Mouse (Mus musculus) stomach, embryonic 14.5 days (tissue): ENCODE measurements at regions not wholly inside any gene's neighbourhood (a gene's known extent, or its start where the extent isn't known, plus 50 kb on each side); places are given as distances from the start of the nearest gene placed in this dataset.

Experiments used
- ATAC-seq: fragments of 200-750 bp; cut with Nextera tagmentation; 2 replicates; pipeline ENCODE4 v1.8.0; 2017; ENCODE audit warnings: low read depth, moderate TSS enrichment; ENCODE audit not compliant: insufficient number of reproducible peaks, insufficient read depth, low FRiP score
- H3K27ac ChIP-seq: fragments of 300-500 bp; sonication (generic); 2 replicates; pipeline ENCODE4 v1.5.1; 2014; ENCODE audit warnings: mild to moderate bottlenecking, low read length, moderate library complexity, mixed read lengths
- H3K27me3 ChIP-seq: fragments of 300-500 bp; sonication (generic); 2 replicates; pipeline ENCODE4 v1.6.1; 2014; ENCODE audit warnings: low read length, control low read depth, mixed read lengths; ENCODE audit not compliant: control insufficient read depth, insufficient read depth
- H3K36me3 ChIP-seq: fragments of 300-500 bp; sonication (generic); 2 replicates; pipeline ENCODE4 v1.6.1; 2014; ENCODE audit warnings: mild to moderate bottlenecking, control low read depth, low read length, moderate library complexity, mixed read lengths; ENCODE audit not compliant: control insufficient read depth, insufficient read depth
- H3K4me1 ChIP-seq: fragments of 300-500 bp; sonication (generic); 2 replicates; pipeline ENCODE4 v1.6.1; 2014; ENCODE audit warnings: low read length, control low read depth, mixed read lengths; ENCODE audit not compliant: control insufficient read depth, insufficient read depth
- H3K4me2 ChIP-seq: fragments of 300-500 bp; sonication (generic); replicated peaks from 2 replicates; pipeline ENCODE4 v1.6.1; 2014; ENCODE audit warnings: low read depth, low read length, control low read depth
- H3K4me3 ChIP-seq: fragments of 300-500 bp; sonication (generic); 2 replicates; pipeline ENCODE4 v1.5.1; 2014; ENCODE audit warnings: low read depth, low read length, control low read depth
- H3K9ac ChIP-seq: fragments of 300-500 bp; sonication (generic); replicated peaks from 2 replicates; pipeline ENCODE4 v1.6.1; 2014; ENCODE audit warnings: low read depth, mild to moderate bottlenecking, control low read depth, low read length, moderate library complexity, mixed read lengths
- H3K9me3 ChIP-seq: fragments of 300-500 bp; sonication (generic); 2 replicates; pipeline ENCODE4 v1.6.1; 2016; ENCODE audit warnings: low read depth, low read length, control low read depth; ENCODE audit not compliant: control insufficient read depth
- WGBS: fragments of 180-500 bp; shearing (Covaris S2); extraction: QIAGEN DNeasy Blood & Tissue Kit; methylation state at CpG from one replicate; pipeline ENCODE4 v1.1.7; 2014; 5-methylcytosine and 5-hydroxymethylcytosine counted together

- Histone ChIP-seq H3K36me3 (no peaks in the 10 kb centered on the region), H3K4me1 (no peaks in the 10 kb centered on the region), H3K27me3 (no peaks in the 10 kb centered on the region), H3K4me3 (no peak overlapping the region), H3K9ac (no peak overlapping the region), H3K9me3 (no peaks in the 10 kb centered on the region), H3K27ac (no peak overlapping the region), H3K4me2 (no peak overlapping the region)
- no peak for ATAC-seq
- WGBS, result 75% methylated on average over 7 of the region's 7 CpGs
Observed at GRCm38 (mm10) chr13:31425825-31426500, 130.0 kb upstream of the Foxq1 start.

- Histone ChIP-seq H3K4me1 (no peaks in the 10 kb centered on the region), H3K27me3 (no peaks in the 10 kb centered on the region), H3K4me2 (no peak overlapping the region), H3K27ac (no peak overlapping the region), H3K4me3 (no peak overlapping the region), H3K36me3 (no peaks in the 10 kb centered on the region), H3K9me3 (no peaks in the 10 kb centered on the region), H3K9ac (no peak overlapping the region)
- ATAC-seq, result no peak
- WGBS, result 40% methylated on average over 7 of the region's 7 CpGs
Observed at GRCm38 (mm10) chr13:31436434-31436833, 119.5 kb upstream of the Foxq1 start.

- Histone ChIP-seq H3K4me3 (no peak overlapping the region), H3K4me2 (no peak overlapping the region), H3K9ac (no peak overlapping the region), H3K4me1 (no peaks in the 10 kb centered on the region), H3K27ac (no peak overlapping the region), H3K27me3 (no peaks in the 10 kb centered on the region), H3K36me3 (no peaks in the 10 kb centered on the region), H3K9me3 (no peaks in the 10 kb centered on the region)
- ATAC-seq, result no peak
- 75% methylated on average over 9 of the region's 9 CpGs for WGBS
Observed at GRCm38 (mm10) chr13:31439761-31440627, 115.9 kb upstream of the Foxq1 start.

GRCm38 (mm10) chr13:31458883-31459282 is 97.1 kb upstream of the Foxq1 start:
- Histone ChIP-seq H3K4me1 (no peaks in the 10 kb centered on the region), H3K9ac (no peak overlapping the region), H3K27me3 (no peaks in the 10 kb centered on the region), H3K4me2 (no peak overlapping the region), H3K36me3 (no peaks in the 10 kb centered on the region), H3K9me3 (no peaks in the 10 kb centered on the region), H3K27ac (no peak overlapping the region), H3K4me3 (no peak overlapping the region)
- WGBS, result 52% methylated on average over 2 of the region's 2 CpGs
- ATAC-seq, result no peak

DNA sequence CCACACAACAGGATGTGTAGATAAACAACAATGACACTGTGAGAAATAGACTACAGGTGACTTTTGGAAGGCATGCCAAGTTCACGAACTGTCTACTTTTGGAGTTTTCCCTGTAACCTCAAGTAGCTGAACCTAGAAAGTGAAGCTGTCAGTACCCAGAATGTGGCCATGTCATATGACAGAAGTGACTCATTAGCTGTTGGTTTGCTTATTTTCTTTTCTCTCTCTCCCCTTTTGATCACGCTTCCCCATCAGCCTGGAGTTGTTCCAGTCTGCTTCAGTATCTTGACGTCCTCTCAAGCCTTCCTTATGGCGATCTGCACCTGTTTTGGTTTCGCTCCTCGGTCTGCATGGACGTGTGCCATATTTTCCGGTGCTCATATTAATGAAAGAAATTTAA is 90.8 kb upstream of the Foxq1 start:
- Histone ChIP-seq H3K27ac (no peak overlapping the region), H3K4me2 (no peak overlapping the region), H3K9ac (no peak overlapping the region), H3K36me3 (no peaks in the 10 kb centered on the region), H3K4me1 (no peaks in the 10 kb centered on the region), H3K4me3 (no peak overlapping the region), H3K27me3 (no peaks in the 10 kb centered on the region), H3K9me3 (no peaks in the 10 kb centered on the region)
- WGBS, result 77% methylated on average over 8 of the region's 8 CpGs
- no peak for ATAC-seq

DNA sequence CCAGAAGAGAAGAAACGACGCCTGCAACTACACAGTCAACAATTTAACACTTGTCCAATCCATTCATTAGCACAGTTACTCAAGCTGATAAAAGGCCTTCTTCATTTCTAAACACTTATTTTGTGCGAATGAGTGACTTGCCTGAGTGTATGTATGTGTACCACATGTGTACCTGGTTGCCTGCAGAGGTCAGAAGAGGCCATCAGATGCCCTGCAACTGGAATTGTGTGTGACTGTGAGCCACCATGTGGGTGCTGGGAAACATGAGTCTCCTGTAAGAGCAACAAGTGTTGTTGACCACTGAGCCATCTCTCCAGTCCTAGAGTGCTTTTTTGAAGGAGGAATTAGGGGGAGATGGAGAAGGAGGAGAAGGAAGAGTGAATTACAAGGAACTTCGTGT is 90.2 kb upstream of the Foxq1 start:
- Histone ChIP-seq H3K9ac (no peak overlapping the region), H3K4me3 (no peak overlapping the region), H3K36me3 (no peaks in the 10 kb centered on the region), H3K9me3 (no peaks in the 10 kb centered on the region), H3K27me3 (no peaks in the 10 kb centered on the region), H3K27ac (no peak overlapping the region), H3K4me2 (no peak overlapping the region), H3K4me1 (no peaks in the 10 kb centered on the region)
- WGBS, result 84% methylated on average over 4 of the region's 4 CpGs
- no peak for ATAC-seq

DNA sequence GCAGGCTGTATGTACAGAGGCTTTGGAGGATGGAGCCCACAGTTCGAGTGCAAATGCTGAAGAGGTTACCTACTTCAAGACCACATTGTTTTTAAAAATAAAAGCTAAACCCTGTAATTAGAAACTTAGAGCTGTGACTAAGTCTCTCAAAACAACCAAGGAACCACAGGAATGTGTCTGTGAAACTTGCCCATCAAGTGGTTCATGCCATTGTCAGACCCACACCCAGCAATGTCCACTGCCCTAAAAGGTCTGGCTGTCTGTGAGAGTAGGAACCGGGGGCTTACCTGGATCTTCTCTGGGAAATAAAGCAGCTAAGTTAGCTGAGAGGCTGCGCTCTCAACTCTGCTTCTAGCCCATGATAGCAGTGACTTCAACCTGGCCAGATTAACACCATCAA is 87.8 kb upstream of the Foxq1 start:
- H3K27me3 ChIP-seq, result no peaks in the 10 kb centered on the region
- WGBS, result 78% methylated on average over 3 of the region's 3 CpGs
- no peak overlapping the region for H3K27ac ChIP-seq
- H3K4me1 ChIP-seq, result no peaks in the 10 kb centered on the region
- H3K4me2 ChIP-seq, result no peak overlapping the region
- H3K4me3 ChIP-seq, result no peak overlapping the region
- ATAC-seq, result no peak
- H3K9me3 ChIP-seq, result no peaks in the 10 kb centered on the region
- H3K9ac ChIP-seq, result no peak overlapping the region
- H3K36me3 ChIP-seq, result no peaks in the 10 kb centered on the region

- 84% methylated on average over 2 of the region's 3 CpGs for WGBS
- Histone ChIP-seq H3K27ac (no peak overlapping the region), H3K9me3 (no peaks in the 10 kb centered on the region), H3K36me3 (no peaks in the 10 kb centered on the region), H3K4me1 (no peaks in the 10 kb centered on the region), H3K9ac (no peak overlapping the region), H3K4me3 (no peak overlapping the region), H3K27me3 (no peaks in the 10 kb centered on the region), H3K4me2 (no peak overlapping the region)
- ATAC-seq, result no peak
Observed at GRCm38 (mm10) chr13:31468983-31469382, 87.0 kb upstream of the Foxq1 start.
